In the genomic region with DNA sequence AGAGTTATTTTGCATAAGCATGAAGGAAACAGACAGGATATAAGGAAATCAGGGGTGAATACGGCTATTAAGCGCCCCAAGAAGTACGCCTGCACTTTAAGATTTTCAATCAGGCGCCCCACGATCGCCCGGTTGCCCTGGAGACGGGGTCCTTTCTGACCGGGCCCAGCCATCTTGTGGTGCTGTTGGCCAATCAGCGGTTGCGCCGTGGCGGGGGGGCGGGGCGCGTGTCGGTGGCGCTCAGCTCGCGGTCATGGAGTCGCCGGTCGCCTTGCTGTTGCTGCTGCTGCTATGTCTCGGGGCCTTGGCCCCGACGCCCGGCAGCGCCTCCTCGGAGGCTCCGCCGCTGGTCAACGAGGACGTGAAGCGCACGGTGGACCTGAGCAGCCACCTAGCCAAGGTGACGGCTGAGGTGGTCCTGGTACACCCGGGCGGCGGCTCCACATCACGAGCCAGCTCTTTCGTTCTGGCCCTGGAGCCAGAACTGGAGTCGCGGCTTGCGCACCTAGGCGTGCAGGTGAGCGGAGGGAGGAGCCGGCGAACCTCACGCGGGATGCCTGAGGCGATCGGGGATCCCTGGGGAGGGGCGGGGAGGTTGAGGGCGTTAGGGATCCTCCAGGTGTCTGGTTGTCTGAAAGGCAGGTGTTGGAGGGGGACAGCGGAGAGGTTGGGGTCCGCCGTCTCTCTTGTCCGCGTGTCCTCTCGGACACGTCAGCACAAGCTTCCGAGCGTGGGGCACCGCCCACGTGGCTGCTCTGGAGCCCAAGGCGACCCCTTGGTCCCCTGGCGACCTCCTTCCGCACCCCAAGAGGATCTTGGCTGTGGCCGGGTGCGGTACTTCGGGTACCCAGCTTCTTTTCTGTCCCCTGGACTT, we compare ENCODE assay signal across 8 mouse cellular contexts. TPM values are rescaled to one million over a fixed set of nuclear protein-coding genes. Genes with fewer than 3 reads are reported as not detected.
A peak's percentile ranks its signal among the peaks of the same experiment; 100 is the strongest.
DNase-seq lines count a peak whose midpoint lies in the region; ATAC-seq and TF ChIP-seq lines count a peak whose summit lies in the region.

Rpn1 (plus strand) TSS at position 205 of the 874 bp plus-strand sequence.

- no peak for TF ChIP-seq EP300 in lung, postnatal 0 days (IDR thresholded peaks at IDR 0.05)

- H3K27me3 ChIP-seq in hindbrain, embryonic 10.5 days (ENCODE audit: insufficient read depth, poor library complexity, severe bottlenecking): peaks cover 16% of the 10 kb centered on the region
- H3K27me3 ChIP-seq in lung, postnatal 0 days (replicated peaks; ENCODE audit: insufficient read depth, low read length): no peaks in the 10 kb centered on the region

- peak within 1 kb of the TSS; percentile 78 for H3K9ac ChIP-seq in lung, postnatal 0 days (replicated peaks; ENCODE audit: low read depth)

- peak; percentile 84 for DNase-seq in MEL-GATA-1-ER (ENCODE audit: extremely low read depth, low read depth)
- peak; percentile 95 for DNase-seq in cerebellum, adult 8-10 months
- DNase-seq in hindbrain, embryonic 10.5 days (ENCODE audit: low spot score): peak; percentile 98
- peak; percentile 96 for DNase-seq in layer of hippocampus, adult 9-11 months
- peak; percentile 96 for DNase-seq in lung, postnatal 0 days (ENCODE audit: low spot score)
- peak; percentile 98 for DNase-seq in ovary, postnatal 14 days (ENCODE audit: low spot score)
- peak; percentile 99 for DNase-seq in thymus, postnatal 14 days

- under 1% methylated on average over 71 of the region's 71 CpGs for WGBS in hindbrain, embryonic 10.5 days
- WGBS in lung, postnatal 0 days: under 1% methylated on average over 59 of the region's 71 CpGs

- H3K4me3 ChIP-seq in hindbrain, embryonic 10.5 days: peak within 1 kb of the TSS; percentile 92
- peak within 1 kb of the TSS; percentile 98 for H3K4me3 ChIP-seq in lung, postnatal 0 days (ENCODE audit: low read depth, low read length)

- H3K4me2 ChIP-seq in lung, postnatal 0 days (replicated peaks; ENCODE audit: low read depth, low read length): peak within 1 kb of the TSS; percentile 98

- no peaks in the 10 kb centered on the region for H3K9me3 ChIP-seq in hindbrain, embryonic 10.5 days
- no peaks in the 10 kb centered on the region for H3K9me3 ChIP-seq in lung, postnatal 0 days (ENCODE audit: low read length)

- peaks cover 22% of the 10 kb centered on the region for H3K36me3 ChIP-seq in hindbrain, embryonic 10.5 days
- no peaks in the 10 kb centered on the region for H3K36me3 ChIP-seq in lung, postnatal 0 days (ENCODE audit: insufficient read depth, low read length)

- no peak for TF ChIP-seq CTCF in lung, postnatal 0 days (IDR thresholded peaks at IDR 0.05)

- peaks cover 29% of the 10 kb centered on the region for H3K4me1 ChIP-seq in hindbrain, embryonic 10.5 days (replicated peaks)
- H3K4me1 ChIP-seq in lung, postnatal 0 days (ENCODE audit: insufficient read depth, low read depth, low read length): peaks cover 6% of the 10 kb centered on the region; the same call in 1 of the 2 replicates

- peak; percentile 99 for ATAC-seq in frontal cortex, adult (ENCODE audit: low TSS enrichment)
- peak; percentile 100 for ATAC-seq in lung, postnatal 0 days

- peak within 1 kb of the TSS; percentile 94 for H3K27ac ChIP-seq in hindbrain, embryonic 10.5 days
- peak within 1 kb of the TSS; percentile 74 for H3K27ac ChIP-seq in lung, postnatal 0 days (ENCODE audit: low read length)

RNA-seq across cellular contexts. Expression of gene Rpn1, which starts in this region (rescaled TPM):
- 277 and 300 TPM in 2 replicates for polyA plus RNA-seq in hindbrain, embryonic 10.5 days (2016; fragmentation: Nextera tagmentation; extraction: Ambion mirVana)
- polyA plus RNA-seq in lung, postnatal 0 days (2015; fragmentation: Nextera tagmentation; extraction: Ambion mirVana): 209 and 226 TPM in 2 replicates

Comparison
In these comparisons a context has a peak if more than half of its experiments do, and no peak if none do; other contexts are left out.
1. Peak in every context shown above with its lines: DNase-seq, ATAC-seq, H3K4me3 ChIP-seq and H3K27ac ChIP-seq.